Mouse (Mus musculus) embryonic facial prominence, embryonic 14.5 days (tissue): ENCODE data around the gene Olfr1441. TPM values are rescaled to one million over a fixed set of nuclear protein-coding genes. Genes with fewer than 3 reads are reported as not detected.

Experiments used
- ATAC-seq: fragments of 200-750 bp; cut with Nextera tagmentation; 2 replicates; pipeline ENCODE4 v1.8.0; 2017; ENCODE audit warnings: low read depth, moderate number of reproducible peaks, moderate TSS enrichment
- DNase-seq: peaks from one replicate; pipeline ENCODE4 v3.0.0-alpha.2; 2015; ENCODE audit warnings: low spot score
- H3K27ac ChIP-seq: fragments of 300-500 bp; sonication (generic); replicated peaks from 2 replicates; pipeline ENCODE4 v1.5.1; 2014; ENCODE audit warnings: low read depth, mild to moderate bottlenecking, low read length, moderate library complexity
- H3K27me3 ChIP-seq: fragments of 300-500 bp; sonication (generic); replicated peaks from 2 replicates; pipeline ENCODE4 v1.6.1; 2014; ENCODE audit warnings: low read length; ENCODE audit not compliant: control insufficient read depth, insufficient read depth
- H3K36me3 ChIP-seq: fragments of 300-500 bp; sonication (generic); 2 replicates; pipeline ENCODE4 v1.6.1; 2014; ENCODE audit warnings: low read length, mixed read lengths; ENCODE audit not compliant: control insufficient read depth, insufficient read depth
- H3K4me1 ChIP-seq: fragments of 300-500 bp; sonication (generic); 2 replicates; pipeline ENCODE4 v1.6.1; 2014; ENCODE audit warnings: antibody characterized with exemption, low read length; ENCODE audit not compliant: control insufficient read depth, insufficient read depth
- H3K4me2 ChIP-seq: fragments of 300-500 bp; sonication (generic); 2 replicates; pipeline ENCODE4 v1.6.1; 2014; ENCODE audit warnings: low read depth, mild to moderate bottlenecking, low read length, moderate library complexity, mixed read lengths
- H3K4me3 ChIP-seq: fragments of 300-500 bp; sonication (generic); 2 replicates; pipeline ENCODE4 v1.5.1; 2014; ENCODE audit warnings: low read depth, mild to moderate bottlenecking, low read length
- H3K9ac ChIP-seq: fragments of 300-500 bp; sonication (generic); 2 replicates; pipeline ENCODE4 v1.6.1; 2014; ENCODE audit warnings: low read depth, mild to moderate bottlenecking, low read length, moderate library complexity, mixed read lengths
- H3K9me3 ChIP-seq: fragments of 300-500 bp; sonication (generic); 2 replicates; pipeline ENCODE4 v1.6.1; 2016; ENCODE audit warnings: low read length; ENCODE audit not compliant: control insufficient read depth
- WGBS: fragments of 180-500 bp; shearing (Covaris S2); extraction: QIAGEN DNeasy Blood & Tissue Kit; methylation state at CpG from one replicate; pipeline ENCODE4 v1.1.7; 2014; 5-methylcytosine and 5-hydroxymethylcytosine counted together
- polyA plus RNA-seq: library from polyadenylated mRNA; unstranded; fragments of >200 nt; fragmentation: Nextera tagmentation; extraction: Ambion mirVana; gene quantifications from 2 replicates; pipeline ENCODE4 v1.2.1, GENCODE M21; 2014

Gene Olfr1441
- polyA plus RNA-seq, 1 experiment from 2014 or later, result 0.18 TPM

DNA sequence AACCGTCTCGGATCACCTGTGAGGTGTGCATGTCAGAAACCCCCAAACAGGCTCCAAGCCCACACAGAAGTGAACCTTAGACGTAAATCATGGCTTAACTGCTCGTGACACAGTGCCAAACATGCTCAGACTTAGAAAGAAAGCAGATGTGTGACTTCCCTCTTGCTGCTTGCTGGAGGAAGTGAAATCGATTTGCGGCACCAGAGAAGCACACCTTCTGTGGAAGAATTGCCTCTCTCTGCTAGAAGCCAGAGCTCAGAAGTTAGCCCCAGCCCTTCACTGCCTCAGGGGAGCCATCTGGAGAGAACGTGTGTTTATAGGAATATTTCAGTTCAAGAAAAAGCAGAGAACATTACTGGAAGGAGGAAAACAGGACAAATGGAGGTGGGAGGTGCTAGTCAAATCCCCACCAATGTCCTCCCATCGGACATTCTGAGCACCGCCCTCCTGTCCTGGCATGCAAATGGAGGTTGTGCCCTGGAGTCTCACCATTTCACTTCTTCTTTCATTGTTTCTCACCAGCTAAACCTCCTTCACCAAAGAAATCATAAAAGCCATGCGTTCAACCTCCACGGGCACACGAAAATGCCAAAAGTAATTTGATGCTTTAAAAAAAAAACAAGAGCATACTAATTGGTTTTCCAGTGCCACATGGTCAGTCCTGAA, 40.3 kb downstream of the Olfr1441 start:
- WGBS, result 46% methylated on average over 12 of the region's 12 CpGs
- peak overlapping the region; percentile 6; the same call in 1 of the 2 replicates for H3K4me3 ChIP-seq
- no peak overlapping the region; the same call in 1 of the 2 replicates for H3K27ac ChIP-seq
- DNase-seq (peak; percentile 69), ATAC-seq (peak; percentile 68; the same call in 1 of the 2 replicates)
- H3K27me3 ChIP-seq, result no peaks in the 10 kb centered on the region
- H3K4me1 ChIP-seq, result no peaks in the 10 kb centered on the region; the same call in 1 of the 2 replicates
- no peak overlapping the region for H3K9ac ChIP-seq
- H3K36me3 ChIP-seq, result no peaks in the 10 kb centered on the region
- peak overlapping the region; percentile 38 for H3K4me2 ChIP-seq
- H3K9me3 ChIP-seq, result no peaks in the 10 kb centered on the region

- 84% methylated on average over 4 of the region's 4 CpGs for WGBS
- H3K9me3 ChIP-seq, result no peaks in the 10 kb centered on the region
- no peak overlapping the region for H3K27ac ChIP-seq
- DNase-seq (no peak), ATAC-seq (no peak)
- no peak overlapping the region for H3K4me2 ChIP-seq
- H3K9ac ChIP-seq, result no peak overlapping the region
- H3K36me3 ChIP-seq, result no peaks in the 10 kb centered on the region
- H3K4me3 ChIP-seq, result no peak overlapping the region
- no peaks in the 10 kb centered on the region; the same call in 1 of the 2 replicates for H3K4me1 ChIP-seq
- no peaks in the 10 kb centered on the region for H3K27me3 ChIP-seq
Measured at GRCm38 (mm10) chr19:12459516-12459915, 42.3 kb downstream of the Olfr1441 start.

GRCm38 (mm10) chr19:12460282-12461249, 43.3 kb downstream of the Olfr1441 start, which contains the start of gene Mpeg1:
TSS of gene Mpeg1 (plus strand) at chr19:12460779.
- DNase-seq (no peak), ATAC-seq (no peak)
- 83% methylated on average over 11 of the region's 11 CpGs for WGBS
- Histone ChIP-seq H3K9ac (no peak within 1 kb of the TSS), H3K4me3 (no peak within 1 kb of the TSS), H3K4me2 (no peak within 1 kb of the TSS), H3K9me3 (no peaks in the 10 kb centered on the region), H3K36me3 (no peaks in the 10 kb centered on the region), H3K27ac (no peak within 1 kb of the TSS), H3K4me1 (no peaks in the 10 kb centered on the region; the same call in 1 of the 2 replicates), H3K27me3 (no peaks in the 10 kb centered on the region)

- no peak for ATAC-seq
- Histone ChIP-seq H3K9me3 (no peaks in the 10 kb centered on the region), H3K27ac (no peak overlapping the region), H3K9ac (no peak overlapping the region), H3K27me3 (no peaks in the 10 kb centered on the region), H3K4me2 (no peak overlapping the region), H3K4me1 (no peaks in the 10 kb centered on the region), H3K4me3 (no peak overlapping the region), H3K36me3 (no peaks in the 10 kb centered on the region)
- no peak for DNase-seq
- 56% methylated on average over 7 of the region's 7 CpGs for WGBS
Measured at GRCm38 (mm10) chr19:12462851-12463721, 45.9 kb downstream of the Olfr1441 start.

DNA sequence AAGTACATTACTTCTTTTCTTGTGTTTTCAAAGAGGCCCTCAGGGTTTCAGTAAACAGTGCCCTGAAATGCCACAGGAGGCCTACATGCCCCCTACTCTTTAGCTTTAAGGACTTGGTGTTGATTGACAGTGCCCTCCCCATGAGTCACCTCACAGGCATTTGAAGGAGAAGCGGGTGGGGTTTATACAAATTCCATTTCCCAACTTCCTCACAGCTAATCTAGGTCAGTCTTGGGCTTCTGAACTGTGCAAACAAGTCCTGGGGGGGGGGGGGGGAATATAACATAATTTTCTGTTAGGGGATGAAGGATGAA, 46.4 kb downstream of the Olfr1441 start:
- WGBS, result 24% methylated on average over 1 of the region's 1 CpGs
- H3K9me3 ChIP-seq, result no peaks in the 10 kb centered on the region
- no peak overlapping the region for H3K4me2 ChIP-seq
- H3K27me3 ChIP-seq, result no peaks in the 10 kb centered on the region
- no peak overlapping the region for H3K9ac ChIP-seq
- H3K36me3 ChIP-seq, result 0 out of 2 replicates have a peak, but pooled peaks cover 4% of the 10 kb centered on the region
- no peaks in the 10 kb centered on the region for H3K4me1 ChIP-seq
- ATAC-seq (peak; percentile 15; the same call in 1 of the 2 replicates), DNase-seq (peak; percentile 52)
- H3K27ac ChIP-seq, result no peak overlapping the region
- no peak overlapping the region for H3K4me3 ChIP-seq

- Histone ChIP-seq H3K36me3 (peaks cover 8% of the 10 kb centered on the region; the same call in 1 of the 2 replicates), H3K27ac (no peak overlapping the region), H3K4me1 (no peaks in the 10 kb centered on the region), H3K9me3 (no peaks in the 10 kb centered on the region), H3K4me2 (no peak overlapping the region), H3K9ac (no peak overlapping the region), H3K4me3 (no peak overlapping the region), H3K27me3 (no peaks in the 10 kb centered on the region)
- DNase-seq (no peak), ATAC-seq (no peak)
- 66% methylated on average over 5 of the region's 5 CpGs for WGBS
Measured at GRCm38 (mm10) chr19:12464127-12464526, 46.9 kb downstream of the Olfr1441 start.

DNA sequence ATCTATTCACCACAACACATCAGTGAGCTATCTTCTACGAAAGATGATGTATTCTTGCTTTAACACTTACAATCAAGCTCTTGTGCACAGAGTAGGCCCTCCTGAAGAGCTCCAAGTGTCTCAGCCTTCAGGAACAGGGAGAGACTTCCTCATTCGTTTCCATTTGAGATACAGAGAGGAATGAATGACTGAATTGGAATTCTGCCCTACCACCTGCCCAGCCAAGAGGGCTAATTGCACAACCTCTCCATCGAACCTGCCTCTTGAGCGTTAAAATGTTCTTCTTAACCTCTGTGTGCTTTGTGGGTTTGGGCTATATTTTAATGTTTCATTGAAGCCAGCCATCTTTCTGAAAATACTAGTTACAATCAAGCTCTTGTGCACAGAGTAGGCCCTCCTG, 47.4 kb downstream of the Olfr1441 start:
- Histone ChIP-seq H3K9ac (no peak overlapping the region), H3K4me2 (no peak overlapping the region), H3K9me3 (no peaks in the 10 kb centered on the region), H3K36me3 (peaks cover 12% of the 10 kb centered on the region; the same call in 1 of the 2 replicates), H3K27ac (no peak overlapping the region), H3K4me3 (no peak overlapping the region), H3K27me3 (no peaks in the 10 kb centered on the region), H3K4me1 (no peaks in the 10 kb centered on the region)
- 78% methylated on average over 4 of the region's 4 CpGs for WGBS
- ATAC-seq, result no peak
- DNase-seq, result no peak

- Histone ChIP-seq H3K27me3 (no peaks in the 10 kb centered on the region), H3K36me3 (peaks cover 12% of the 10 kb centered on the region; the same call in 1 of the 2 replicates), H3K9me3 (no peaks in the 10 kb centered on the region), H3K4me3 (no peak overlapping the region), H3K4me2 (no peak overlapping the region), H3K4me1 (no peaks in the 10 kb centered on the region), H3K27ac (no peak overlapping the region), H3K9ac (no peak overlapping the region)
- ATAC-seq (no peak), DNase-seq (no peak)
- 94% methylated on average over 10 of the region's 10 CpGs for WGBS
Measured at GRCm38 (mm10) chr19:12465530-12466144, 48.4 kb downstream of the Olfr1441 start.
